Mouse (Mus musculus) ovary, postnatal 10 days (tissue): Measurements from ENCODE around the gene Fam169b.

Experiments
- DNase-seq: peaks from one replicate; pipeline ENCODE4 v3.0.0; 2022; ENCODE audit warnings: low spot score

Fam169b gene

GRCm38 (mm10) chr7:68273515-68273914 is at the start of gene Fam169b:
Gene Fam169b, plus strand, starts transcription at chr7:68273839.
- DNase-seq = no peak

GRCm38 (mm10) chr7:68224006-68224405 is 49.6 kb upstream of the Fam169b start:
- DNase-seq = no peak

- no peak for DNase-seq
Observed at GRCm38 (mm10) chr7:68225427-68226054, 48.1 kb upstream of the Fam169b start.

GRCm38 (mm10) chr7:68227021-68227420 is 46.6 kb upstream of the Fam169b start:
- DNase-seq = no peak

- no peak for DNase-seq
Observed at GRCm38 (mm10) chr7:68227621-68228020, 46.0 kb upstream of the Fam169b start.

GRCm38 (mm10) chr7:68228491-68228890 is 45.1 kb upstream of the Fam169b start:
- no peak for DNase-seq

GRCm38 (mm10) chr7:68230831-68231230 is 42.8 kb upstream of the Fam169b start:
- DNase-seq = no peak

GRCm38 (mm10) chr7:68232521-68232920 is 41.1 kb upstream of the Fam169b start:
- no peak for DNase-seq

GRCm38 (mm10) chr7:68233619-68234223 is 39.9 kb upstream of the Fam169b start:
- DNase-seq = no peak

- no peak for DNase-seq
Observed at GRCm38 (mm10) chr7:68236817-68237216, 36.8 kb upstream of the Fam169b start.

- no peak for DNase-seq
Observed at GRCm38 (mm10) chr7:68239220-68239827, 34.3 kb upstream of the Fam169b start.

- no peak for DNase-seq
Observed at GRCm38 (mm10) chr7:68241205-68241604, 32.4 kb upstream of the Fam169b start.

GRCm38 (mm10) chr7:68245681-68246080 is 28.0 kb upstream of the Fam169b start:
- no peak for DNase-seq

GRCm38 (mm10) chr7:68246249-68246648 is 27.4 kb upstream of the Fam169b start:
- DNase-seq = no peak

- no peak for DNase-seq
Observed at GRCm38 (mm10) chr7:68250411-68250810, 23.2 kb upstream of the Fam169b start.

- DNase-seq = no peak
Observed at GRCm38 (mm10) chr7:68250902-68251301, 22.7 kb upstream of the Fam169b start.

GRCm38 (mm10) chr7:68257767-68258166 is 15.9 kb upstream of the Fam169b start:
- no peak for DNase-seq

GRCm38 (mm10) chr7:68258326-68259150 is 15.1 kb upstream of the Fam169b start:
- no peak for DNase-seq

- DNase-seq = no peak
Observed at GRCm38 (mm10) chr7:68259523-68260081, 14.0 kb upstream of the Fam169b start.

GRCm38 (mm10) chr7:68262612-68263200 is 10.9 kb upstream of the Fam169b start:
- no peak for DNase-seq

- DNase-seq = no peak
Observed at GRCm38 (mm10) chr7:68263346-68264027, 10.2 kb upstream of the Fam169b start.
